Mouse (Mus musculus) cortical plate, adult 2 months (tissue): ENCODE results near the gene Kcnq5.

Source experiments
- CTCF ChIP-seq: fragments of 200-500 bp; IDR thresholded peaks from 2 replicates; pipeline ENCODE4 v1.5.1; 2011; ENCODE audit warnings: mild to moderate bottlenecking, control low read depth, low read length; ENCODE audit not compliant: insufficient read depth; ENCODE audit errors: extremely low read depth
- POLR2A ChIP-seq: fragments of 200-500 bp; IDR thresholded peaks from 2 replicates; pipeline ENCODE4 v1.6.1; 2011; ENCODE audit warnings: mild to moderate bottlenecking, low read length, control low read depth; ENCODE audit not compliant: insufficient read depth; ENCODE audit errors: extremely low read depth

DNA sequence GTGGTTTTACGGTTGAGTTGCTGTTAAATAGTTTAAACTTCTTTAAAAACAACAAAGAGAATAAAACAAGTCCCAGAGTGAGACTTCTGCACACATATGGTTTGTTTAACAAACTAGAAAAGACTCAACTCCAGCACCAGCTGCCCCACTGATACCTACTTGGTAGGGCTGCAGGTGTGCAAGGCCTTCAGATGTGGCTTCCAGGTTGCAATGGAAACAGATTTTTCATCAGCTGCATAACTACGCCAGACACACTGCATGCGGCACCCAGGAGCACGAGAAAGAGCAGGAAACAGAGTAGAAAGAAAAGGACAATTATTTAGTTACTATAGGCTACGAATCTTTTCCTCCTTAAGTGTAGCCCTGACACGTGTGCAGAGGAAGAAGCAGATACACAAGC lies 492.4 kb downstream of the Kcnq5 start:
- TF ChIP-seq CTCF (no peak), POLR2A (no peak)
